Mouse (Mus musculus): ENCODE results near the gene Khdc4. TPM values are rescaled to one million over a fixed set of nuclear protein-coding genes. Genes with fewer than 3 reads are reported as not detected.

Khdc4 gene
- polyA plus RNA-seq, 1 experiment from 2014 or later: 46.4 TPM

DNA sequence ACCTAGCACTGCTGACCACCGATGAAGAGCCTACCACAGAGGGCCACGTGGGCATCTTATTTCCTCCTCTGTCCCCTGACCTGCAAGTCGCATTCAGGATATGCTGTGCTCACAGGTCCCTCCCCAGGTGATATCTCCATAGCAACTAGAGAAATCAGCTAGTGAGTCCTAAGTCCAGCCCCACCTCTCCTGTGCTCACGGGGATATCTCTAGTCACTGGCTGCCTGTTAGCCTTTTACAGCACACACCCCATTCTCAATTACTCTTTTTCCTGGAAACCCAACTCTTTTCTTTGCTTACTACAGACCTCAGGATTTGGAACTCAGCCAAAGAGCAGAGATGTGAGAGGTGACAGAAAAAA lies 61.2 kb downstream of the Khdc4 start:
- Histone ChIP-seq H3K27me3 (replicated peaks) (no peaks in the 10 kb centered on the region), H3K27ac (no peak overlapping the region), H3K4me2 (no peak overlapping the region), H3K9ac (no peak overlapping the region), H3K36me3 (no peaks in the 10 kb centered on the region), H3K4me1 (peaks cover 7% of the 10 kb centered on the region), H3K9me3 (replicated peaks) (no peaks in the 10 kb centered on the region), H3K4me3 (no peak overlapping the region)
- 51% methylated on average over 4 of the region's 4 CpGs for WGBS (ENCODE audit: insufficient replicate concordance)
- ATAC-seq: peak; percentile 71

DNA sequence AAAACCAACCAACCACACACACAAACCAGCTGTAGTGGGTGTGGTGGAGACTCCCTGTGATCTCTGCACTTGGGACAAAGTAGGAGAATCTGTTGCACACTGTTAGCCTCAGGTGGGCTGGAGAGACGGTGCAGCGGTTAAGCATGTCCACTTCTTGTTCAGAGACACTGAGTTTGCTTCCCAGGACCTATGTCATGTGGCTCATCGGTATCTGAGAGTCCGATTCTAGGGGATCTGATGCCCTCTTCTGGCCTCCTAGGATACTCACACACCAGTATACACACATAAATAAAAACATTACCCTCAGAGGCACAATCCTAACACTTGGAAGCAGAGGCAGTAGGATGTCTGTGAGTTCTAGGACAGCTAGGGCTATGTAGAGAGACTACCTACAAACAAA lies 68.7 kb downstream of the Khdc4 start:
- Histone ChIP-seq H3K27ac (no peak overlapping the region), H3K4me2 (no peak overlapping the region), H3K27me3 (replicated peaks) (no peaks in the 10 kb centered on the region), H3K9ac (no peak overlapping the region), H3K36me3 (no peaks in the 10 kb centered on the region), H3K4me1 (peaks cover 16% of the 10 kb centered on the region), H3K9me3 (replicated peaks) (no peaks in the 10 kb centered on the region), H3K4me3 (no peak overlapping the region)
- no peak for ATAC-seq
- 35% methylated on average over 4 of the region's 4 CpGs for WGBS (ENCODE audit: insufficient replicate concordance)

- 40% methylated on average over 3 of the region's 3 CpGs for WGBS (ENCODE audit: insufficient replicate concordance)
- no peak overlapping the region for H3K4me2 ChIP-seq
- no peak for ATAC-seq
- no peak overlapping the region for H3K27ac ChIP-seq
- no peak overlapping the region for H3K9ac ChIP-seq
- H3K4me1 ChIP-seq: peaks cover 16% of the 10 kb centered on the region
- no peaks in the 10 kb centered on the region for H3K36me3 ChIP-seq
- H3K9me3 ChIP-seq (replicated peaks): no peaks in the 10 kb centered on the region
- H3K27me3 ChIP-seq (replicated peaks): no peaks in the 10 kb centered on the region
- H3K4me3 ChIP-seq: no peak overlapping the region
Measured at GRCm38 (mm10) chr3:88755541-88755940, 69.9 kb downstream of the Khdc4 start.

DNA sequence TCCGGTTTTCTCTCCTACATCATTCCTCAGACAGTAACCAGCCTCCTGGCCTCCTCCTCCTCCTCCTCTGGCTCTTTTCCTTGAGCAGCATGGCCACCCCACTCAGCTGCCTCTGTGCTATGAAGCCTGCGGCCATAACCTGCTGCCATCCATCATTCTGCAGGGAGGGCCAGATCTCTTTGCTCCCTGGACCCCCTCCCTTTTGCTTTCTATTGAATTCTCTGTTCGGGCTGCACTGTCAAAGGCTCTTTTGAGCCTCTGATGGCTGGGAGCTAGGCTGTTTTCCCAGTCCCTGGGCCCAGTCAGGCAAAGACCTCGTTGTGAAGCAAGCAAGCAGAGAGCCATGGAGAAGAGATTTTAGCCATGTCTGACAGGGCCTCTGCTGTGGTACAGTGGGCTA lies 70.7 kb downstream of the Khdc4 start:
- Histone ChIP-seq H3K27ac (no peak overlapping the region), H3K4me2 (no peak overlapping the region), H3K36me3 (no peaks in the 10 kb centered on the region), H3K4me1 (peaks cover 16% of the 10 kb centered on the region), H3K9ac (no peak overlapping the region), H3K9me3 (replicated peaks) (no peaks in the 10 kb centered on the region), H3K27me3 (replicated peaks) (no peaks in the 10 kb centered on the region), H3K4me3 (no peak overlapping the region)
- ATAC-seq: no peak
- 49% methylated on average over 4 of the region's 4 CpGs for WGBS (ENCODE audit: insufficient replicate concordance)

DNA sequence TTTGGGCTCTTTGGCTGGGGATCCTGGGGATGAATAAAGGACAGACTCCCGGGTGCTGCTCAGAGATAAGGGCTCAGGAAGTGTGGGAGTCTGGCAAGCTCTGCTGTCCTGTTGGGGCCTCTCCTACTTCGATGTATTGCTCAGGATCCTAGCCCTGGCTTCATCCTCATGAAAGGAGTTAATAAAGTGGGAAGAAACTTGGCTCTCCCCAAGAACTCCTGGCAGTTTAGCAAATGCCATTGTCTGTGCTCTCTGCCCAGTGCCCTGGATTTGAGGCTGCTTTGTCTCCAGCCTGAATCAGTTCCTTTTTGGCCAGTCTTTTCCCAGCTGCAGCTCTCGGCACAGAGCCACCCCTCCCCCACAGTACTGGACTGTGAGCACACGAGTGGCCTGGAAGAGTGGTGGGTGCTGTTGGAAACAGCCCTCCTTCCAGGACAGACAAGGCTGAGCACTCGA lies 72.5 kb downstream of the Khdc4 start:
- Histone ChIP-seq H3K36me3 (no peaks in the 10 kb centered on the region), H3K9me3 (replicated peaks) (no peaks in the 10 kb centered on the region), H3K9ac (no peak overlapping the region), H3K27ac (peak overlapping the region; percentile 63), H3K4me1 (peaks cover 16% of the 10 kb centered on the region), H3K4me3 (no peak overlapping the region), H3K4me2 (peak overlapping the region; percentile 36), H3K27me3 (replicated peaks) (0 out of 2 replicates have a peak, but pooled peaks cover 2% of the 10 kb centered on the region)
- peak; percentile 57 for ATAC-seq
- 6% methylated on average over 5 of the region's 5 CpGs for WGBS (ENCODE audit: insufficient replicate concordance)

GRCm38 (mm10) chr3:88761619-88762018 lies 76.0 kb downstream of the Khdc4 start:
- ATAC-seq: no peak
- Histone ChIP-seq H3K4me2 (no peak overlapping the region), H3K9ac (no peak overlapping the region), H3K27me3 (replicated peaks) (0 out of 2 replicates have a peak, but pooled peaks cover 2% of the 10 kb centered on the region), H3K4me1 (peaks cover 16% of the 10 kb centered on the region), H3K36me3 (no peaks in the 10 kb centered on the region), H3K4me3 (no peak overlapping the region), H3K27ac (no peak overlapping the region), H3K9me3 (replicated peaks) (no peaks in the 10 kb centered on the region)
- 80% methylated on average over 19 of the region's 19 CpGs for WGBS (ENCODE audit: insufficient replicate concordance)

DNA sequence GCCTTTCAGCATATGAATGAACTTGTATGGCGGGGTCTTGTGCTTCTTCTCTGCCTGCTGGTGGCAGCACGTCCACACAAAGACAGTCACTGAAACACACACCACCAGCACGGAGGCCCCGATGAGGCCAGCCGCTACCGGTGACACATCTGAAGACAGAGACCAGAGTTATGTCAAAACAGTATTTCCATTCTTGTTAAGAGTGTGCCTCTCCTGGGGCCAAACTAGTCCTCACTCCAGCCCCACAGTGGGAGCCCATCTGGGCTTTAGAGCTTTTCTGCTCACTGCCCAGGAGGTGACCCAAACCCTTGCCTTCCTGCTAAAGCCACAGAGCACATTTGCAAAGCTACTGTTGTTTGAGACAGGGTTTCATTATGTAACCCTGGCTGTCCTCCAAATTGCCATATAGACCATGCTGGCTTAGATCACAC lies 76.8 kb downstream of the Khdc4 start:
- no peaks in the 10 kb centered on the region for H3K36me3 ChIP-seq
- WGBS (ENCODE audit: insufficient replicate concordance): 37% methylated on average over 6 of the region's 6 CpGs
- 0 out of 2 replicates have a peak, but pooled peaks cover 2% of the 10 kb centered on the region for H3K27me3 ChIP-seq (replicated peaks)
- H3K4me3 ChIP-seq: no peak overlapping the region
- H3K9ac ChIP-seq: no peak overlapping the region
- H3K4me1 ChIP-seq: peaks cover 16% of the 10 kb centered on the region
- H3K27ac ChIP-seq: no peak overlapping the region
- H3K9me3 ChIP-seq (replicated peaks): no peaks in the 10 kb centered on the region
- H3K4me2 ChIP-seq: no peak overlapping the region
- no peak for ATAC-seq

Other genes starting within 250 kb of the Khdc4 start
- 14.4 and 17.6 TPM in 2 replicates for gene Sema4a, start 224.6 kb upstream of the Khdc4 start, polyA plus RNA-seq (2016; fragmentation: Nextera tagmentation; extraction: Ambion mirVana)
- 189 TPM in 2 replicates for gene Lmna, start 175.8 kb upstream of the Khdc4 start, polyA plus RNA-seq (2016; fragmentation: Nextera tagmentation; extraction: Ambion mirVana)
- 2.8 and 3.1 TPM in 2 replicates for gene Mex3a, start 153.4 kb upstream of the Khdc4 start, polyA plus RNA-seq (2016; fragmentation: Nextera tagmentation; extraction: Ambion mirVana)
- gene Rab25, start 137.5 kb upstream of the Khdc4 start, polyA plus RNA-seq (2016; fragmentation: Nextera tagmentation; extraction: Ambion mirVana): 0.70 TPM in 1 of 2 replicates, not detected in the other
- gene Lamtor2, start 132.7 kb upstream of the Khdc4 start, polyA plus RNA-seq (2016; fragmentation: Nextera tagmentation; extraction: Ambion mirVana): 101 and 102 TPM in 2 replicates
- gene Ubqln4, start 132.0 kb upstream of the Khdc4 start, polyA plus RNA-seq (2016; fragmentation: Nextera tagmentation; extraction: Ambion mirVana): 37.9 and 39.5 TPM in 2 replicates
- gene Ssr2, start 109.9 kb upstream of the Khdc4 start, polyA plus RNA-seq (2016; fragmentation: Nextera tagmentation; extraction: Ambion mirVana): 172 and 177 TPM in 2 replicates
- gene Arhgef2, start 79.8 kb upstream of the Khdc4 start, polyA plus RNA-seq (2016; fragmentation: Nextera tagmentation; extraction: Ambion mirVana): 30.5 and 33.0 TPM in 2 replicates
- not detected in 2 replicates for gene Rxfp4, start 32.7 kb upstream of the Khdc4 start, polyA plus RNA-seq (2016; fragmentation: Nextera tagmentation; extraction: Ambion mirVana)
- 36.0 and 36.4 TPM in 2 replicates for gene Rit1, start 31.0 kb downstream of the Khdc4 start, polyA plus RNA-seq (2016; fragmentation: Nextera tagmentation; extraction: Ambion mirVana)
- 1.4 and 1.5 TPM in 2 replicates for gene Syt11, start 89.4 kb downstream of the Khdc4 start, polyA plus RNA-seq (2016; fragmentation: Nextera tagmentation; extraction: Ambion mirVana)
- gene Gon4l, start 149.4 kb downstream of the Khdc4 start, polyA plus RNA-seq (2016; fragmentation: Nextera tagmentation; extraction: Ambion mirVana): 6.8 and 7.6 TPM in 2 replicates
- gene Msto1, start 228.2 kb downstream of the Khdc4 start, polyA plus RNA-seq (2016; fragmentation: Nextera tagmentation; extraction: Ambion mirVana): 24.3 and 26.5 TPM in 2 replicates